Mouse (Mus musculus) cortical plate, adult 2 months (tissue): Measurements from ENCODE around the gene Suds3.

ENCODE experiments used
- CTCF ChIP-seq: fragments of 200-500 bp; IDR thresholded peaks from 2 replicates; pipeline ENCODE4 v1.5.1; 2011; ENCODE audit warnings: mild to moderate bottlenecking, control low read depth, low read length; ENCODE audit not compliant: insufficient read depth; ENCODE audit errors: extremely low read depth
- POLR2A ChIP-seq: fragments of 200-500 bp; IDR thresholded peaks from 2 replicates; pipeline ENCODE4 v1.6.1; 2011; ENCODE audit warnings: mild to moderate bottlenecking, low read length, control low read depth; ENCODE audit not compliant: insufficient read depth; ENCODE audit errors: extremely low read depth

GRCm38 (mm10) chr5:117117241-117117640, 1.3 kb upstream of the Suds3 start:
- TF ChIP-seq CTCF = no peak
- no peak for TF ChIP-seq POLR2A
